Mouse (Mus musculus) WW6 (cell line): ENCODE measurements around the gene Mapk13.
"Not testable (repeated sequence)": the region's sequence is repeated elsewhere in the genome, so short reads cannot be mapped to it uniquely, and the experiment has no call there.

Source experiments
- DNase-seq: peaks from one replicate; pipeline ENCODE4 v3.0.0-alpha.2; 2013; ENCODE audit warnings: low read depth, low spot score

Gene Mapk13

GRCm38 (mm10) chr17:28814529-28815097, 45.5 kb downstream of the Mapk13 start:
- no peak for DNase-seq

- no peak for DNase-seq
Observed at GRCm38 (mm10) chr17:28815384-28816004, 46.4 kb downstream of the Mapk13 start.

- not testable (repeated sequence) for DNase-seq
Observed at GRCm38 (mm10) chr17:28816326-28816725, 47.2 kb downstream of the Mapk13 start.

- DNase-seq, result no peak
Observed at GRCm38 (mm10) chr17:28816875-28817811, 48.0 kb downstream of the Mapk13 start.

- no peak for DNase-seq
Observed at GRCm38 (mm10) chr17:28820189-28820588, 51.1 kb downstream of the Mapk13 start.

- DNase-seq, result no peak
Observed at GRCm38 (mm10) chr17:28823004-28823745, 54.1 kb downstream of the Mapk13 start.

GRCm38 (mm10) chr17:28823749-28824148, 54.7 kb downstream of the Mapk13 start:
- no peak for DNase-seq

- no peak for DNase-seq
Observed at GRCm38 (mm10) chr17:28824896-28825295, 55.8 kb downstream of the Mapk13 start.

GRCm38 (mm10) chr17:28825359-28826041, 56.4 kb downstream of the Mapk13 start:
- DNase-seq, result no peak

- DNase-seq, result no peak
Observed at GRCm38 (mm10) chr17:28827665-28828231, 58.7 kb downstream of the Mapk13 start.

- DNase-seq, result no peak
Observed at GRCm38 (mm10) chr17:28829120-28829519, 60.0 kb downstream of the Mapk13 start.
